Mouse (Mus musculus) olfactory bulb, adult 2 months (tissue): Measurements from ENCODE around the gene Rgs3.

ENCODE experiments used
- CTCF ChIP-seq: fragments of 200-500 bp; IDR thresholded peaks from 2 replicates; pipeline ENCODE4 v1.5.1; 2012; ENCODE audit warnings: low read depth, mild to moderate bottlenecking, low read length, moderate library complexity; ENCODE audit not compliant: insufficient read depth
- POLR2A ChIP-seq: fragments of 200-500 bp; IDR thresholded peaks from 2 replicates; pipeline ENCODE4 v1.6.1; 2012; ENCODE audit warnings: mild to moderate bottlenecking, low read depth, low read length, moderate library complexity; ENCODE audit not compliant: insufficient read depth

DNA sequence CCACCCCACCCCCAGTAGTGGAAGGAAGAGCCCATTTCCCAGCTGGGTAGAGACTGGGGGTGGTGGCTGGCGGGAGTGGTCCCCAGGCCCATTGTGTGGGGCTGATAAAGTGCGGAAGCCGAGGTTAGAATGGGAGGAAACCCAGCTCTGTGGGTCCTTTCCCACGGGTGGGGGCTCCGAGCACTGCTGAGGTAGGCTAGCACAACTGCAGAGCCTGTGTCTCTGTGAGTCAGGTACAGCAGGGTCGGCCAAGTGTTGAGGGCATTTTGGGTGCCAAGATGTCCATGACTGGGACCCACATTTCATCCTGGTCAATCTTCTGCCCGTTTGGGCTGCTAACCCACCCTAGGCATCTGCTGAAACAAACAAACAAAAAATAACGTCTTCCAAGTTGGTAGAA lies 135.9 kb downstream of the Rgs3 start:
- no peak for TF ChIP-seq POLR2A
- TF ChIP-seq CTCF = no peak
